Mouse (Mus musculus) adrenal gland, postnatal 14 days (tissue): ENCODE data around the gene Cep57l1. TPM values are rescaled to one million over a fixed set of nuclear protein-coding genes. Genes with fewer than 3 reads are reported as not detected.
"Not testable (repeated sequence)": the region's sequence is repeated elsewhere in the genome, so short reads cannot be mapped to it uniquely, and the experiment has no call there.

Experiments used
- DNase-seq: peaks from one replicate; pipeline ENCODE4 v3.0.0; 2021; ENCODE audit warnings: mixed read lengths
- long read RNA-seq, 2 experiments: library from polyadenylated mRNA; stranded (forward); transcript quantifications; one replicate each; pipeline ENCODE4 v2.0.0; 2021
- total RNA-seq: library from RNA; stranded (reverse); gene quantifications from 2 replicates; pipeline ENCODE4 v1.2.3, GENCODE M21; 2021

The Cep57l1 gene
- total RNA-seq = 8.9 and 9.3 TPM in 2 replicates
- long read RNA-seq, experiment 1, transcript Cep57l1-201 (11 exons, 2,177 nt) = major isoform, 6 of 17 reads
- long read RNA-seq, experiment 1, partial matches to known transcripts = 5 of 17 reads
- long read RNA-seq, experiment 1, other reads (novel, unspliced or antisense) = 6 of 17 reads
- long read RNA-seq, experiment 2, partial matches to known transcripts = 0 of 2 reads
- long read RNA-seq, experiment 2, other reads (novel, unspliced or antisense) = 1 of 2 reads

GRCm38 (mm10) chr10:41809771-41810563 is at the start of gene Cep57l1, which contains the start of gene Sesn1:
Gene Cep57l1, minus strand, starts transcription at chr10:41809871.
Gene Sesn1, plus strand, starts transcription at chr10:41809935.
- DNase-seq = peak; percentile 96

GRCm38 (mm10) chr10:41848721-41849120 is 39.0 kb upstream of the Cep57l1 start:
- no peak for DNase-seq

- DNase-seq = no peak
Measured at GRCm38 (mm10) chr10:41847737-41848136, 38.1 kb upstream of the Cep57l1 start.

GRCm38 (mm10) chr10:41838911-41839310 is 29.2 kb upstream of the Cep57l1 start:
- no peak for DNase-seq

GRCm38 (mm10) chr10:41834131-41834530 is 24.5 kb upstream of the Cep57l1 start:
- no peak for DNase-seq

- DNase-seq = peak; percentile 30
Measured at GRCm38 (mm10) chr10:41832191-41832590, 22.5 kb upstream of the Cep57l1 start.

- DNase-seq = peak; percentile 79
Measured at GRCm38 (mm10) chr10:41830851-41831522, 21.3 kb upstream of the Cep57l1 start.

GRCm38 (mm10) chr10:41830445-41830844 is 20.8 kb upstream of the Cep57l1 start:
- no peak for DNase-seq

GRCm38 (mm10) chr10:41829980-41830379 is 20.3 kb upstream of the Cep57l1 start:
- no peak for DNase-seq

GRCm38 (mm10) chr10:41829191-41829590 is 19.5 kb upstream of the Cep57l1 start:
- no peak for DNase-seq

- DNase-seq = no peak
Measured at GRCm38 (mm10) chr10:41827784-41828183, 18.1 kb upstream of the Cep57l1 start.

- DNase-seq = no peak
Measured at GRCm38 (mm10) chr10:41826526-41827116, 16.9 kb upstream of the Cep57l1 start.

GRCm38 (mm10) chr10:41825996-41826395 is 16.3 kb upstream of the Cep57l1 start:
- no peak for DNase-seq

GRCm38 (mm10) chr10:41825041-41825440 is 15.4 kb upstream of the Cep57l1 start:
- DNase-seq = no peak

- no peak for DNase-seq
Measured at GRCm38 (mm10) chr10:41823916-41824315, 14.2 kb upstream of the Cep57l1 start.

GRCm38 (mm10) chr10:41823282-41823675 is 13.6 kb upstream of the Cep57l1 start:
- not testable (repeated sequence) for DNase-seq

GRCm38 (mm10) chr10:41822573-41823281 is 13.1 kb upstream of the Cep57l1 start:
- no peak for DNase-seq

GRCm38 (mm10) chr10:41821171-41821570 is 11.5 kb upstream of the Cep57l1 start:
- DNase-seq = no peak

- no peak for DNase-seq
Measured at GRCm38 (mm10) chr10:41820401-41820800, 10.7 kb upstream of the Cep57l1 start.

- no peak for DNase-seq
Measured at GRCm38 (mm10) chr10:41819307-41819706, 9.6 kb upstream of the Cep57l1 start.

- DNase-seq = not testable (repeated sequence)
Measured at GRCm38 (mm10) chr10:41818733-41819070, 9.0 kb upstream of the Cep57l1 start.
